Mouse (Mus musculus): ENCODE measurements around the gene H2al1a.
"Not testable (repeated sequence)": the region's sequence is repeated elsewhere in the genome, so short reads cannot be mapped to it uniquely, and the experiment has no call there.

The H2al1a gene

GRCm38 (mm10) chrX:11327522-11327921 lies 28.5 kb downstream of the H2al1a start, which contains the start of gene H2al1j:
H2al1j (plus strand) TSS chrX:11327822.
- not testable (repeated sequence) for DNase-seq (ENCODE audit: inconsistent age in 2 of 2, low spot score in 1 of 2)

GRCm38 (mm10) chrX:11345762-11346161 lies 46.7 kb downstream of the H2al1a start:
- DNase-seq (ENCODE audit: inconsistent age in 2 of 2, low spot score in 1 of 2), result no peak

- no peak for DNase-seq (ENCODE audit: inconsistent age in 2 of 2, low spot score in 1 of 2)
Observed at GRCm38 (mm10) chrX:11346756-11347155, 47.7 kb downstream of the H2al1a start.

All from adrenal gland, adult (tissue).